Mouse (Mus musculus) heart, postnatal 0 days (tissue): ENCODE measurements around the gene Gm9999.

Source experiments
- CTCF ChIP-seq: IDR thresholded peaks from 2 replicates; pipeline ENCODE4 v1.5.1; 2016; ENCODE audit warnings: antibody characterized with exemption, control low read depth, low read depth
- EP300 ChIP-seq: IDR thresholded peaks from 2 replicates; pipeline ENCODE4 v1.6.1; 2016; ENCODE audit warnings: antibody characterized with exemption, low read depth

GRCm38 (mm10) chr7:47025429-47025828 lies 42.0 kb downstream of the Gm9999 start:
- TF ChIP-seq CTCF (no peak), EP300 (no peak)
